ENCODE assay signal across 10 mouse cellular contexts in the genomic region with DNA sequence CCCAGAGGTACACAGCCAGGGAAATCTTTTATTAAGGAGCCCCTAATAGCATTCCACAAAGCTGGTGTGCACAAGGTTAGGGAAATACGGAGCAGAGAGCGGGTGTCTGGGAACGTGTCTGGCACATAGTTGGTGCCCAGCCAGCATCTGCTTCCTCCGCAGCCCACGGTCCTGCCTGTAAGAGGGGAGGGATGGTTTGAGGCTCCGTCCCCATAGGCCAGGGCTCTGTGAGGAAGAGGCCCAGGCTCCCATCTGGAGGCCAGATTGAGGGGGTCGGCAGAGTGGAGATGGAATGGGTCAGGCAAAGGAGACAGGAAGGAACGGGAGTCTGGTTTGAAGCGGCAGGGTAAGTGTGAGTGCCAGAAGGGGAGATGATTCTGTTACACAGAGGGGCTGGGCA. TPM values are rescaled to one million over a fixed set of nuclear protein-coding genes. Genes with fewer than 3 reads are reported as not detected.
DNase-seq lines count a peak whose midpoint lies in the region; ATAC-seq lines count a peak whose summit lies in the region.
"Had no signal": no experiment of that assay in that cellular context is flagged by ENCODE, and none has a peak within 500 bp of the region (broad histone marks: within the 10 kb centered on the region; RNA-seq: fewer than 3 reads in every experiment).

No protein-coding gene starts in this region.

- WGBS in embryonic facial prominence, embryonic 15.5 days = 19% methylated on average over 9 of the region's 9 CpGs

- ATAC-seq in embryonic facial prominence, embryonic 15.5 days (ENCODE audit: insufficient number of reproducible peaks, low FRiP score, low TSS enrichment, low read depth) = peak; percentile 55

- no peak overlapping the region for H3K4me3 ChIP-seq in embryonic facial prominence, embryonic 15.5 days (replicated peaks)
- H3K4me3 ChIP-seq: layer of hippocampus, adult 2 months had no signal

- peaks cover 21% of the 10 kb centered on the region for H3K4me1 ChIP-seq in embryonic facial prominence, embryonic 15.5 days

- peak overlapping the region; percentile 20; the same call in 1 of the 2 replicates for H3K4me2 ChIP-seq in embryonic facial prominence, embryonic 15.5 days (replicated peaks)

- H3K9me3 ChIP-seq in embryonic facial prominence, embryonic 15.5 days (replicated peaks) = no peaks in the 10 kb centered on the region

- H3K27me3 ChIP-seq in embryonic facial prominence, embryonic 15.5 days = no peaks in the 10 kb centered on the region

- no peak overlapping the region for H3K9ac ChIP-seq in embryonic facial prominence, embryonic 15.5 days

- peaks cover 8% of the 10 kb centered on the region; the same call in 1 of the 2 replicates for H3K36me3 ChIP-seq in embryonic facial prominence, embryonic 15.5 days

- H3K27ac ChIP-seq in embryonic facial prominence, embryonic 15.5 days (replicated peaks) = peak overlapping the region; percentile 35
- H3K27ac ChIP-seq: layer of hippocampus, adult 2 months had no signal

- DNase-seq in kidney, postnatal 14 days = peak; percentile 34
- DNase-seq in kidney, adult 9 months = no peak
- DNase-seq in heart, postnatal 4 days = peak; percentile 77
- peak; percentile 42 for DNase-seq in lung, postnatal 36 days
- no peak for DNase-seq in spleen, postnatal 36 days (ENCODE audit: low spot score in 2 of 2)
- DNase-seq in cerebellum, postnatal 36 days = no peak
- no peak for DNase-seq in B cell, adult 2 months

RNA-seq across cellular contexts. Expression of a gene that starts 16.3 kb away (rescaled TPM):
- 23.3 and 26.7 TPM in 2 replicates for polyA plus RNA-seq in embryonic facial prominence, embryonic 15.5 days (2015; fragmentation: Nextera tagmentation; extraction: Ambion mirVana)
- total RNA-seq in heart, postnatal 4 days (2021) = 1 to 10 TPM; 4.4 to 5.7 TPM
- total RNA-seq: megakaryocyte progenitor cell, adult 5-6 weeks had no signal

Comparison
In these comparisons a context has a peak if more than half of its experiments do, and no peak if none do; other contexts are left out.
1. DNase-seq: peak in kidney, postnatal 14 days (single experiment), heart, postnatal 4 days (single experiment) and lung, postnatal 36 days (single experiment); none in kidney, adult 9 months (single experiment), spleen, postnatal 36 days (0 of 2), cerebellum, postnatal 36 days (0 of 2) and B cell, adult 2 months (0 of 2).